Mouse (Mus musculus) frontal cortex, postnatal 36 days (tissue): ENCODE results near the gene Adamts9.

Source experiments
- DNase-seq, 2 experiments: peaks; one replicate each; pipeline ENCODE4 v3.0.0; 2022; ENCODE audit warnings: low spot score in 2 of 2

Adamts9 gene

DNA sequence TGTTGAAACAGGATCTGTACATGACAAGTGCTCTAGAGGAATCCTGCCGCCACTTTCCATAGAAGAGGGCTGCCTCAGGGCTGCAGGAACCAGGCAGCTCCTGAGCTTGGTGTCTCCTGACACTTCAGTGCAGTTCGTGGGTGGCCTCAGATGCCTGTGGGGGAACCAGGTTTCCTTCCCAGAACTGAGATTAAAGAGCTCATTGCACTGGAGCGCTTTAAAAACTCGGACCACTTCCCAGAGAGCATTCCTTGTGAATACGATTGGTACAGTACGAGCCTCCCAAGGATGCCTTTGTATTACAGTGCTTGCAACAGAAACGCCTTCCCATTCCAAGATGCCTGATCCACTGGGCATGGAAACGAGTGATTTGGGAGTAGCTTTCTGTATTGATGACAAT lies 18.8 kb downstream of the Adamts9 start:
- DNase-seq: no peak

DNA sequence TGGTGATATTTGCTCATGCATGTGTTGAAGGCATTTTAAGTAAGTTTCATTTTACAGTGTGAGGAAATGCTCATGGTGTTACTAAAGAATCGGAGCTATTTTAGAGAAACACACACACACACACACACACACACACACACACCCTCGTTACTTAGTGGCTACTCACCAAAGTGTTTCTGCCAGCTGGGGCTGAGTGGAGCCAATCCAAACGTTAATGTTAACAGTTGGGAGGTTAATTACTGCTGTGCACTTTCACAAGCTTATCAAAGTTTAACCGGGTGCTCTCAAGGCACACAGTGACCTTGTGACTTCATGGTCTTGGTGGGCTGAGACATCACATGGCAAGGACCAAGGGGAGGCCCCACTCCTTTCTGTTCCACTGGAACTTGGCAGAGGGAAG lies 21.4 kb downstream of the Adamts9 start:
- no peak for DNase-seq

DNA sequence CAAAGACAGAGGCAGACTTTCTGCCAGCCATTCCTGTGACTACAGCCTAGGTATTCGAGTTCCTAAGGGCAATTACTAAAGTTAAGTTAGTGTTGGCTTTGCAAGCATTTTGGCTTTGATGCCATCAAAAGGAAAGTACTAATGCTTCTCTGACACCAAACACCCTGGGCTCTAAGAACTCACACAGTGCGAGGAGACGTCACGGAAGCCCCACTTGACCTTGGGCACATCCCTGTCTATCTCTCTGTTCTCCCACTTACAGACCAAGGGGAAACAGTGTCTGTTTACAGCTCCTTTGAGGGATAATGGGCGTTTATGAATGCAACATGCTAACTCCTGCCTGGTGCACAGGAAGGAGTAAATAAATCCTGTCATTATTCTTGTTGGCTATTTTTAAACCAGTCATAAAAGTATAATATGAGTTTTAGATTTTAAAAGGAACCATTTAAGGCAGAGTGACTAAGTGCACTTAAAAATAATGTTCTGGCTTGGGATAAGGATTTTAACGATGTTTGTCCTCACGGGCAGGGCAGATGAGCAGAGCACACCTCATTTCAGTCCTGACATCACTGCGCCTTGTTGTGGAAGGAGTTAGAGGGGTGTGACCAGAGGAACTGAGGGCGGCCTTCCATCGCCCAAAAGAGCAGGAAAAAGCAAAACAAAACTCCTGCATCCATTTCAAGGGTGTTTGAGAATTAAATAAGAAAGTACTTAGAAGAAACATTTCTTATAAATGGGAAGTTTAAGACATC lies 22.2 kb downstream of the Adamts9 start:
- DNase-seq: no peak

DNA sequence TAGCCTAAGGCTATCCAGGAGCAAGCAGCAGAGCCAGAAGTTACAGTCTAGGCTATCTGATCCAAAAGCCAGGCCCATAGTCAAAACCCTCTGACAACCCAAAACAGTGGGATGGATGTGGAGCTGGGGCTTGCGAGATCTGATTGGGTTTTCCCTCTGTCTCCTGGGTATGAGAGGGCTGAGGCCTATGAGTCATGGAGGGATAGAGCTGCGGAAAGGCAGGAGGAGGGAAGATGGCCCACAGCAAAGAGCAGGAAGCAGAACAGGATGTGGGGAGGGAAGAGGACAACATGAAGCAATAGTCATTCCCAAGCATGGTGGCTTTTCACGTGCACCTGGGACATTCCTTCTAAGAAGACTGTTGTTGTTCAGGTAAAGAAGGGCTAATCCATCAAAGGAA lies 32.7 kb downstream of the Adamts9 start:
- DNase-seq: no peak

DNA sequence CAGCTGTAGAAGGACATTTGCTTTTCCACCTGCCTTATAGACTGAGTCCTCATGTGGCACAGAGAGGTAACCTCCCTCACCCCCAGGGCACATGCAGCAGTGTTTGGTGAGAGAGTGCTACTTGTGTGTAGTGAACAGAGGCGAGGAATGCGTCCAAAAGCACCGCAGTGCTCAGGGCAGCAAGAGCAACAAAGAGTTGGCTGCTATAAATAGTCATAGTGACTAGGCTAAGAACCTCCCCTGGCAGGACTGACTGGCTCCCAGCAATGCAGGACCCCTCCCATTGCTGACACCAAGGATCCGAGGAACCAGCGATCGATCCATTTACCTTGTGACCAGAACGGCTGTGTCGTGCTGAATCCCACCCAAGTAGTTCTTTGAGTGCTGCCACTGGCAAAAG lies 33.9 kb downstream of the Adamts9 start:
- no peak for DNase-seq

DNA sequence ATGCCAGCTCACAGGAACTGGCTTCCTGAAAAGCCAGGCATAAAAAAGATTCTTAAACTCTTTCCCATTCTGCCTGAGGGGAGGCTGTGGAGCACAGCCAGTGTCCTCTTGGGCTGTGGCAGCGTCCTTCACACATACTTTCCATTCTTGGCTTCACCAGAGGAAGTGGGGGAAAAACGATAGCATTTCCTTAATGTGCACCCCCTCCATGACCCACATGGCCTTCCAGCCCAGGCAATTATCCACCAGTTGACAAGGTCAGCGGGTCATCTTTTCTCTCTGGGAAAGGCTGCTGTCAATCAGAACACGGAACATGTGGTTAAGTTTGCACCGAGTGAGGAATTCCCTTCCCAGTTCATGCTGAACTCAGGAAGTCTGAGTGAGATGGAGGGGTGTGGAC lies 37.4 kb downstream of the Adamts9 start:
- no peak for DNase-seq

DNA sequence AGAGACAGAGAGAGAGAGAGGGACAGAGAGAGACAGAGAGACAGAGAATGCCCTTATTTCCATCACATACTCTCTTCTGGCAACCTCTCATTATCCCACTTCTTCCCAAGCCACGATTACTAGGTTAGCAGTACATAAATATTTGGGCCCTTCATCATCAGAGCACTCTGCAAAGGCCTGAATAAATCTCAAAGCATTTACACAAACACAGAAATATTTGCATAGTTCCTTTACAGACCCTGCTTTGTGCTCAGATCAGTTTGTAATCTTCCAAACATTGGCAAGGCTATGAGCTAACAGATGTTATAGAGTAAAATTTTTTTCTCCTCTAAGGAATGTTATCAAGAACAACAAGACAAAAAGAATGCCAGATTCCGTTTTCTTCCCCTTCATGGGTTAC lies 38.8 kb downstream of the Adamts9 start:
- DNase-seq: no peak

DNA sequence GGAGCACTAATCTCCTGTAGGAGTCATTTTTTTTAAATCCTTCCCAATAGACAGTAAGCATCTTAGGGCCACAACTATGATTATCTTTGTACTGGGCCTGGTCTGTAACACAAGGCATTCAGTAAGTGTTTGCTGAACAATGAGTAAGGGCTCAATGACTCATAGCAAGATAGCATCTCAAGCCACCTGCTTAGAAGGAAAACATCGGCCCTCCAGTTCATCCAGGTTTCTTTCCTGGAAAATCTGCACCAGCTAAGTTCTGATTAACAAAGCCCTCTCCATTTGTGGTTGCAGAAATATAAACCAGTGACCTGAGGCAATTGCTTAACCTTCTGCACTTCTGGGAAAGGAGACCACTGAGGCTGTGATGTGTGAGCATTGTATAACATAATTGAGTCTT lies 39.3 kb downstream of the Adamts9 start:
- DNase-seq: no peak

DNA sequence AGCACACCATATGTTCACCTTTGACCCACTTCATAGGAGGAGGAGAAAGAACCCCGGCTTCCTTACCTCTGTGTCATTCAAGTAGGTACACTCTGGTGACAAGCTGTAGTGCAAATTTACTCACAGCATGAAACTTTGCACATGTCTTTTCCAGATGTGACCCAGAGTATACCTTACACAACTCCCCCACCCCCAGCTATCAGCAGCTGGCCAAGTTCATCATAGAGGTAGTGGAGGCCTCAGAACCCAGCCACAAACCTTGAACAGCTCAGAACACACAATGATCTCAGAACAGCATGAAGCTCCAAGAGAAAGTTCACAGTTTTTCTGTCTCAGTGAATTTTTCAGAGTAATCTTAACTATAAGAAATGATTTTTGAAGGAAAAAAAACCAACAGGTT lies 51.8 kb downstream of the Adamts9 start:
- DNase-seq: no peak

DNA sequence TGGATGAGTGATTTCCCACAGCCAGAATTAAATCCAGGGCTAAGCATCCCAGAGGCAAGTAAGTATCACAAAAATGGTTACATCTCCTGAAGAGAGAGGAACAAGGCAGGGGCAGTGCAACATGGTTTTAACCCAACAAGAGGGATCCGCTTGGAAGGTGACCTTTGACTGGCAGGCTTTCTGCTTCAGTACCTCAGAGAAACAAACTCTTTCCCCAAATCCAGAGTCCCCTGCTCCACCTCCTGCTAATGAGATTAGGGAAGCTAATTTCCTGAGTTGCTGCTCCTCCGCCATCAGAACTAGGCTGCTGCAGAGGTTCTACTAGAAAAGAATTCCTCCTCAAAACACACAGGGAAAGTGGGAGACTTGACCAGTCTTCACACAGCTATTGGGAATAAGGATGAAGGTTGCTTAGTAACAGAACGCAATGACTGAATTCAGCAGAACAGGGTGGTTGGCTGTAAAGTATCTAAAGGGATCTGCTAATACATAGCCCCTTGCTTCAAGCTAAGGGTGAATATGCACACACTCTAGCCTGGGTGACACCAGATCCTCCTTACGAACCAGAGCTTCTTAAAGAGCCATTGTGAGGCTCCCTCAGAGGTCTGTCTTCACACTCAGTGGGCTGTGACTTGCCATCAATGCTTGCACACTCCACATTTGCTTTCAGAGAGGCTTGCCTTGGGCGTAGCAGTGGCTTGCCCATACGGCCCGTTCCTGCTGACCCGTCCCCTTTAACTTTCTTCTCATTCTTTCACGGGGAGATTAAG lies 60.0 kb downstream of the Adamts9 start:
- DNase-seq: no peak

DNA sequence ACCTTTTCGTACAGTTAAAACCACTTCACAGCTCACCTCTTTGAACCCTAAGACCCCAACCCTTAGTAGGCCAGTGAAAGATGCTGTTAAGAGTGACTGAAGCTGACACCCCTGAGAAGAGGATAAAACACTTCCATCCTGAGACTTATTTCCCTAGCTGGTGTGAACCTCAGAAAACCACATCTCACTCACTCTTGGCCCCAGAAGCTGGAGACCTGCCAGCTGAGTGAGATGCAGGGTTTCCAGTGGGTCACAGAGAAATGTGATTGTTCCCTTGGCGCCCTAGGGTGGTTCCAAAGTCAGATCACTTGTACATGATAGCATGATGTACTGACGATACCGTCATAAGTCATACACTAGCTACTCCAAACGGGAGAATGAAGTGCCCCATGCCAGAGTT lies 60.8 kb downstream of the Adamts9 start:
- DNase-seq: no peak

DNA sequence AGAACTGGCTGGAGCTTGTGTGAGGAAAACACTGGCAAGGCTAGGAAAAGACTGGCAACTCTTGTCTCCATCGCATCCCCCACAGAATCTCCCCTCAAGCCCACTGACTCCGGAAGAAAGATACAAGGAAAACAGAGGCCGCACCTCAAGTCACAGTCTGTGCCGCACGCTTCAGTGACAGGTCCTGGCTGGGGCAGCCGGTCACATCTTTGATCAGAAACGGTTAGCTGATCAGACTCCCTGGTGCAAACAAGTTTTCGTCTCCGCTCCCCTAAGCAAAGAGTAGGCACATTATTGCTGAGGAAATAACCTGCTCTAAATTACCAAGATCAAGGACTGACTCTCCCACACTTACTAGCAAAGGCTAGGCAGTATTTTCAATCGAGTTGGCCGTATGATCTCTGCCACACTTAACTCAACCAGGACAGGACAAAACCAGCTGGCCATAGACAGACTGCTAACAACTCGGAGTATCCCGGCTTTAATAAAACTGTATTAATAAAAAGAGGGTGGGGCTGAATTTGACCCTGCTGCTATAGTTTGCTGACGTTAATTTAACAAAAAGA lies 63.5 kb downstream of the Adamts9 start:
- DNase-seq: no peak

DNA sequence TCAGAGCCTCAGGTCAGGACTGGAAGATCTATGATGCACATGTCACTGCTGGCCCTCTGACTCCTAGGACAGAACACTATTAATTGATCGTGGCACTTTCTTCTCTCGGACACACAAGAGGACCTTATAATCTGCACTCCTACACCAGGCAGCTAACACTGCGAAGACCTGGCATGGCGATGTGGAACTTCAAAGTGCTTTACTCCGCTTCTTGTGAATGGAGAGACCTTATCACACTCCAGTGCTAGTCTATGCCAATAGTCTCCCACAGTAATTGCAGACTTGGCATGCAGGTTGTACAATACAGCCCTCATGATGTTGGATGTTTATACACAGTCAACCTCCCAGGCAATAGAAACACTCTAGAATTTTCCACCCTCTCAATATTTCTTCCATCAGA lies 64.5 kb downstream of the Adamts9 start:
- DNase-seq: no peak

DNA sequence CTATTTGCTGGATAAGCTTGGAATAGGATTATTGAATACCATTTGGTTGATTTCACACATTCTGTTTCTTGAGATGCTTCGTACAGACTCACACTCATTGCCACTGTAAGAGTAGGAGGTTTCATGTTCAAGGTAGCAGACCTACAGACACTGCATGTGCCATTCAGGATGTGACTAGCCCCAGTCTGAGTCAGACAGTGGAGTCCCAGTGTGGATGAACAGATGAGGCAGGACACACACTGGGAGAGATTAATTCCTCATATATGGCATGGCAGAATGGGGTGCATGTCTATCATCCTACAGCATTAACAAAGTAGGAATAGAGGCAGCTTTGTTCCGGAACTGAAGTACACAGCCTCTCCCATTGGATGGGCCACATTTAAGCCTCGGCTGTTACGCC lies 66.1 kb downstream of the Adamts9 start:
- no peak for DNase-seq

DNA sequence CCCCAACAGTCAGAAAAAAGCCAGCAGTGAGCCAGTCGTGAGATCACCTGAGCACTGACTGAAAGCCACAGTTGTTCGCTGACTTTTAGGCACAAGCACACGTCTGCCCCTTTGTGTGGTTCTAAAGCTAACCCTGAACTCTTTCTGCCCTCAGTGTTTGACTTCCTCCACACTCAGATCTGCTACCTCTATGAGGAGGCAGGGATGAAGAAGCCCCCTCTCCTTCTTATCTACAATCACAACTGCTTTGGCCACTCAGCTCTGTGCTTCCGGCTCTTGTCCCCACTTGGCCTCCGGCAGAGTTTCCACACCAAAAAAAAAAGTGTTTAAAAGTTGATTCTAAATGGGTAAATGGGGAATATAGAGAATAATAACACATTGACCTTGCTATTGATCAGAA lies 67.2 kb downstream of the Adamts9 start:
- no peak for DNase-seq

DNA sequence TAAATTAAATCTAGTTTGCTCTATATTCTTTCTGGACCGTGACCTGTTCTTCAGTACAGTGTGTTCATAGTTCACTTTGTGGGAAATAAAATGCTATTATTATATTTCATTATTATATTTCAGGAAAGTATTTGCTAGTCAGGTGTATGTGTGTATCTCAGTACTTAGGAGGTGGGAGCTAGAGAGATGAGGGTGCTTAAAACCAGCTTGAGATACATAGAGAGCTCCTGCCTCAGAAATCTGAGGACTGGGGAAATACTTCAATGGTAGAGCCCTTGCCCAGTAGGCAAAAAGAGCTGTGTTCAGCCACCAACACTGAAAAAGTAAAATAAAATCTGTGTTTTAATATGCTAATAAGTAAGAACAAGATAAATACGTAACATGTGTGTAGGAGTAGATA lies 68.0 kb downstream of the Adamts9 start:
- DNase-seq: no peak

DNA sequence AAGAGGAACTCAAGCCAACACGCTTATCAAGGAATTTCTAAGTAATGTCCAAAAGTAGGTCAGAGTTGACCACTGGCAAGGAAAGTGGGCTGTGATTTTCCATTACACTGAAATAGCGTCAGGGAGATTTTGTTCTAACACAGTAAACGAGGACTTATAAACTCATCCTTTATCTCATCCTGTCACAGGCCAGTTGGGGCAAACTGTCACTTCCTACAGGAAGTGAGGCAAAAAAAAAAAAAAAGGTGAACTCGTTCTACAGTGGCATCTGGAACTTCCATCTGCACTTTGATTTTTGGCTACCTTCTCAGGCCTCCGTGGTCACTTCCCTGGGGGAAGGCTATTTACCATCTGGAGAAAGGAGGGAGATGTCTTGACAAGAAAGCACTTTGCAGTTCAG lies 68.4 kb downstream of the Adamts9 start:
- DNase-seq: no peak

DNA sequence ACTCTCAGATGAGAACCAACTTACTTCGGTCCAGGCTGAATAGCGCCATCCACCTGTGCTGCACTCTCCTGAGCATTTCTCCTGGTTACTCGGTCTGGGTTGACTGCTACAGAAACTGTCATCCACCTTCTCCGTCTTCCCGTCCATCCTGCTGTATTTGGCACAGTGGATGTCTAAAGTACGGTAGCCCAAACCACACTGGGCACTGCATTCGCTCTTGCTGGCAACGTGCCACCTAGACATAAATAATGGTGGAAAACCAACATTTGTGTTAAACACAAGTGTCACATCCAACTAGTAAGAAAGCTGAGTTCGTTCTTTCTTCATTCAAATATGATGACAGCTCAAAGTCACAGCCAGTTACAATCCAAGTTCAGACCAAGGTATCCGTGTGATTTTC lies 70.5 kb downstream of the Adamts9 start:
- DNase-seq: no peak

DNA sequence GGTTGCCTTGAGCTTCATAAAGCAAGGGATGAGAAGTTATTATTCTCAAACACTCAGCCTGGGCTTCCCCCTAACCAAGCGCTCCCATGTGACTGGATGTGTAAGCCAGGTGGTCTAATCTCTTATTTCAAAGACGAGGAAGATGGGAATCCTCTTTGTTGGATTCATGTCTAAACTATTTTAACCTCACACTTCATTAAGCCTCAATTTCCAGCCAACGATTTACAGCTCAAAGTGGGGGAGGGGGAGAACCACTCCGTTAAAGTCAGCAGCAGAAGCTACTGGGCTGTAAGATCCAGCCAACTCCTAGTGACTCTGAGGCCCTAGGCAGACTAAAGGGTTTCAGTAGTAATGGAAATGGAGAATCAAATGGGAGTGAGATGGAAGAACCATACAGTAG lies 71.5 kb downstream of the Adamts9 start:
- DNase-seq: no peak

DNA sequence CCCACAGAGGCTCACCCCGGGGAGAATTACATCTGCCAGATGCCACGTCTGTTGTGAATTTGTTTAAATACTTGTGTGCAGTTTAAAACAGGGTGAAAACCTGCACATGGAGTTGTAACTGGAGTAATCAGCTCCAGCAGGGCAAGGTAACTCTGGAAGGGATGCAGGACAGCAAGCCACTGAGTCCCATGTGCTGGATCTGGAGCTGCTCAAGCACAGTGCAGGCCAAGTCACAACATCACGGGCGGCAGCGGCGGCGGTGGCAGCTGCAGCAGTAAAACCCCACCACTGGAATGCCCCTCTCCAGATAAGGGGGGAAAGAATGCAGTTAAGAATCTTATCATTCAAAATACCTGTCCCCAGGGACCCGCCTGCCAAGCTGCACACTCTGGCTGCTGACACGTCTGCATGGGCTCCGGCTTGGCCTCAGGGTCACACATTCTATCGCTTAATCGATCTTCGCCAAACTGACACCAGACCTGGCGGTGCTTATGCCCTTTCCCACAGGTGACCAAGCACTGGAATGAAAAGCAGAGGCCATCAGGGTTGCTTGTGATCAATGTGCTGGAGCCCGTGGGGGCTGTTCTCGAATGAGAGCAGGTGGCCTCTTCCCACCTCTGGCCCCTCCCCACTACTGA lies 73.6 kb downstream of the Adamts9 start:
- no peak for DNase-seq

DNA sequence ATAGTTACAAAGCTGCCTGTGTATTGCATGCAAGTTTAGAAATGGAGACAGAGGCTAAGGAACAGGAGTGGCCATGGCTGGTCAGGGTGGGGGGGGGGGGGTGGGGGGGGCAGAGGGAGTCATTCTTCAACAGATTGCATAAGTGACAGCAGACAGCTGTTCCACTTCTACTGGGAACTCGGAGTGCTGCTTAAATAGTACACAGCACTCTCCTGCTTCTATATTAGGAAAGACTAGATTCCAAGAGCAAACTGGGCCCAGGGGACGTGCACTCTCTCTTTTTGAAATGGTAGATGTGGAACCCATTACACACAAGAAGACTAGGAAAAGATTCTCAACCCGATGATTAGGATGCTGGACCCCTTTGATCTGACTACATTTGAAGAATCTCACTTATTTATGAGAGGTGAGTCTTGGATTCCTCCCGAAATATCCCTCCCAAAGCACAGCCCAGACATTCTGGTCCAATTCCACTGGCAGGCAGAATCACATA lies 74.2 kb downstream of the Adamts9 start, which contains the start of gene Gm15737:
Gm15737 (plus strand) TSS at position 269 of the 493 bp plus-strand sequence.
- peak; percentile 17 to 59 for DNase-seq

DNA sequence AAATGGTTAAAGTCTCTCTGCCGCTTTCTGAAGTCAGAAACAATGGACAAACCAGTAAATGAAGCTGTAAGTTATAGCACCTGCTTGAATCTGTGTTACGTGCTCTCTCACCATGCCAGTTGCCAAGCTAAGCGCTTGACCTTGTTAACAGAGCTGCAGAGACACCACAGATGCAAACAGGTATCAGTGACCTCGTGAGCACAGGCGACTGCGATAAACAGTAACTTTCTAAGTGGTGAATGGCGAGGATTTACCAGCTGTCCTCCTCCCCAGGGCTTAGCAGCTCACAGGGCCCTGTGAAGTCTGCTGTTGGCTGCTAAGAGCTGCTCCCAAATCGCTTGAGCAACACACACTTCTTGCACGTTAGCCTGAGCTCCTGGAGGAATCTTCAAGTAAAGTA lies 80.7 kb downstream of the Adamts9 start:
- DNase-seq: no peak
